Mouse (Mus musculus) midbrain, embryonic 15.5 days (tissue): ENCODE results near the gene Lpin2. TPM values are rescaled to one million over a fixed set of nuclear protein-coding genes. Genes with fewer than 3 reads are reported as not detected.

ENCODE experiments used
- ATAC-seq: fragments of 200-750 bp; cut with Nextera tagmentation; replicated peaks from 2 replicates; pipeline ENCODE4 v1.8.0; 2017; ENCODE audit warnings: moderate TSS enrichment
- H3K27ac ChIP-seq: fragments of 300-500 bp; sonication (generic); 2 replicates; pipeline ENCODE4 v1.5.1; 2015; ENCODE audit warnings: mild to moderate bottlenecking, inconsistent platforms
- H3K27me3 ChIP-seq: fragments of 300-500 bp; sonication (generic); replicated peaks from 2 replicates; pipeline ENCODE4 v1.6.1; 2015; ENCODE audit warnings: inconsistent platforms
- H3K36me3 ChIP-seq: fragments of 300-500 bp; sonication (generic); replicated peaks from 2 replicates; pipeline ENCODE4 v1.6.1; 2015; ENCODE audit warnings: inconsistent platforms
- H3K4me1 ChIP-seq: fragments of 300-500 bp; sonication (generic); 2 replicates; pipeline ENCODE4 v1.6.1; 2015; ENCODE audit warnings: inconsistent platforms
- H3K4me2 ChIP-seq: fragments of 300-500 bp; sonication (generic); 2 replicates; pipeline ENCODE4 v1.6.1; 2015; ENCODE audit warnings: inconsistent platforms, mild to moderate bottlenecking, moderate library complexity
- H3K4me3 ChIP-seq: fragments of 300-500 bp; sonication (generic); 2 replicates; pipeline ENCODE4 v1.5.1; 2015; ENCODE audit warnings: mild to moderate bottlenecking, inconsistent platforms
- H3K9ac ChIP-seq: fragments of 300-500 bp; sonication (generic); 2 replicates; pipeline ENCODE4 v1.6.1; 2015; ENCODE audit warnings: mild to moderate bottlenecking, inconsistent platforms
- H3K9me3 ChIP-seq: fragments of 300-500 bp; sonication (generic); 2 replicates; pipeline ENCODE4 v1.6.1; 2016; ENCODE audit warnings: inconsistent platforms
- WGBS: fragments of 180-500 bp; shearing (Covaris S2); methylation state at CpG from one replicate; pipeline ENCODE4 v1.1.7; 2015; ENCODE audit warnings: mixed read lengths; 5-methylcytosine and 5-hydroxymethylcytosine counted together
- polyA plus RNA-seq: library from polyadenylated mRNA; unstranded; fragments of >200 nt; fragmentation: Nextera tagmentation; extraction: Ambion mirVana; gene quantifications from 2 replicates; pipeline ENCODE4 v1.2.1, GENCODE M21; 2015

The Lpin2 gene
- polyA plus RNA-seq, 1 experiment from 2014 or later: 47.6 TPM

GRCm38 (mm10) chr17:71193485-71193884 is 11.1 kb downstream of the Lpin2 start:
- no peaks in the 10 kb centered on the region for H3K27me3 ChIP-seq
- H3K9ac ChIP-seq: no peak overlapping the region
- H3K4me1 ChIP-seq: peaks cover 5% of the 10 kb centered on the region; the same call in 1 of the 2 replicates
- no peak for ATAC-seq
- WGBS: 75% methylated on average over 1 of the region's 1 CpGs
- H3K4me3 ChIP-seq: no peak overlapping the region
- no peak overlapping the region for H3K27ac ChIP-seq
- no peak overlapping the region for H3K4me2 ChIP-seq
- no peaks in the 10 kb centered on the region for H3K36me3 ChIP-seq
- no peaks in the 10 kb centered on the region for H3K9me3 ChIP-seq

GRCm38 (mm10) chr17:71194906-71195632 is 12.7 kb downstream of the Lpin2 start:
- H3K27me3 ChIP-seq: no peaks in the 10 kb centered on the region
- H3K9me3 ChIP-seq: no peaks in the 10 kb centered on the region
- H3K36me3 ChIP-seq: no peaks in the 10 kb centered on the region
- no peak for ATAC-seq
- no peak overlapping the region for H3K9ac ChIP-seq
- peaks cover 5% of the 10 kb centered on the region; the same call in 1 of the 2 replicates for H3K4me1 ChIP-seq
- 86% methylated on average over 3 of the region's 3 CpGs for WGBS
- no peak overlapping the region for H3K4me3 ChIP-seq
- no peak overlapping the region for H3K27ac ChIP-seq
- H3K4me2 ChIP-seq: no peak overlapping the region

GRCm38 (mm10) chr17:71195633-71196391 is 13.5 kb downstream of the Lpin2 start:
- no peak overlapping the region for H3K4me3 ChIP-seq
- 57% methylated on average over 10 of the region's 10 CpGs for WGBS
- no peak overlapping the region for H3K9ac ChIP-seq
- H3K9me3 ChIP-seq: no peaks in the 10 kb centered on the region
- H3K36me3 ChIP-seq: no peaks in the 10 kb centered on the region
- peak; percentile 44; the same call in 1 of the 2 replicates for ATAC-seq
- H3K4me2 ChIP-seq: peak overlapping the region; percentile 20; the same call in 1 of the 2 replicates
- no peak overlapping the region for H3K27ac ChIP-seq
- no peaks in the 10 kb centered on the region for H3K27me3 ChIP-seq
- H3K4me1 ChIP-seq: peaks cover 5% of the 10 kb centered on the region; the same call in 1 of the 2 replicates

GRCm38 (mm10) chr17:71196415-71196814 is 14.1 kb downstream of the Lpin2 start:
- 64% methylated on average over 3 of the region's 3 CpGs for WGBS
- H3K4me2 ChIP-seq: no peak overlapping the region
- H3K9me3 ChIP-seq: no peaks in the 10 kb centered on the region
- peaks cover 5% of the 10 kb centered on the region; the same call in 1 of the 2 replicates for H3K4me1 ChIP-seq
- no peak overlapping the region for H3K4me3 ChIP-seq
- no peak overlapping the region for H3K9ac ChIP-seq
- no peak overlapping the region for H3K27ac ChIP-seq
- no peak for ATAC-seq
- H3K36me3 ChIP-seq: no peaks in the 10 kb centered on the region
- no peaks in the 10 kb centered on the region for H3K27me3 ChIP-seq

GRCm38 (mm10) chr17:71199346-71199745 is 17.0 kb downstream of the Lpin2 start:
- 75% methylated on average over 3 of the region's 3 CpGs for WGBS
- H3K27me3 ChIP-seq: no peaks in the 10 kb centered on the region
- ATAC-seq: no peak

GRCm38 (mm10) chr17:71202136-71202535 is 19.8 kb downstream of the Lpin2 start:
- Histone ChIP-seq H3K4me3 (no peak overlapping the region), H3K4me2 (no peak overlapping the region), H3K4me1 (no peaks in the 10 kb centered on the region), H3K27ac (no peak overlapping the region), H3K9ac (no peak overlapping the region), H3K36me3 (no peaks in the 10 kb centered on the region), H3K27me3 (no peaks in the 10 kb centered on the region), H3K9me3 (no peaks in the 10 kb centered on the region)
- WGBS: 78% methylated on average over 4 of the region's 4 CpGs
- no peak for ATAC-seq

More at GRCm38 (mm10) chr17:71199346-71199745, 17.0 kb downstream of the Lpin2 start:
- Histone ChIP-seq H3K4me2 (no peak overlapping the region), H3K9ac (no peak overlapping the region), H3K9me3 (no peaks in the 10 kb centered on the region), H3K27ac (no peak overlapping the region), H3K4me1 (peaks cover 5% of the 10 kb centered on the region; the same call in 1 of the 2 replicates), H3K36me3 (no peaks in the 10 kb centered on the region), H3K4me3 (no peak overlapping the region)

- Histone ChIP-seq H3K4me2 (no peak overlapping the region), H3K4me1 (no peaks in the 10 kb centered on the region), H3K4me3 (no peak overlapping the region), H3K36me3 (no peaks in the 10 kb centered on the region), H3K9ac (no peak overlapping the region), H3K27me3 (no peaks in the 10 kb centered on the region), H3K9me3 (no peaks in the 10 kb centered on the region), H3K27ac (no peak overlapping the region)
- 95% methylated on average over 9 of the region's 9 CpGs for WGBS
- no peak for ATAC-seq
Measured at GRCm38 (mm10) chr17:71203998-71204808, 21.8 kb downstream of the Lpin2 start.

GRCm38 (mm10) chr17:71204809-71205091 is 22.4 kb downstream of the Lpin2 start:
- no peaks in the 10 kb centered on the region for H3K9me3 ChIP-seq
- no peaks in the 10 kb centered on the region for H3K36me3 ChIP-seq
- WGBS: 87% methylated on average over 6 of the region's 6 CpGs
- no peak overlapping the region for H3K9ac ChIP-seq
- no peak overlapping the region for H3K27ac ChIP-seq
- H3K27me3 ChIP-seq: no peaks in the 10 kb centered on the region
- H3K4me2 ChIP-seq: no peak overlapping the region
- no peak for ATAC-seq
- H3K4me1 ChIP-seq: no peaks in the 10 kb centered on the region
- H3K4me3 ChIP-seq: no peak overlapping the region

- no peak for ATAC-seq
- Histone ChIP-seq H3K36me3 (no peaks in the 10 kb centered on the region), H3K4me2 (no peak overlapping the region), H3K27ac (no peak overlapping the region), H3K4me1 (no peaks in the 10 kb centered on the region), H3K27me3 (no peaks in the 10 kb centered on the region), H3K4me3 (no peak overlapping the region), H3K9ac (no peak overlapping the region), H3K9me3 (no peaks in the 10 kb centered on the region)
- 77% methylated on average over 12 of the region's 12 CpGs for WGBS
Measured at GRCm38 (mm10) chr17:71206136-71206893, 24.0 kb downstream of the Lpin2 start.

GRCm38 (mm10) chr17:71207268-71207667 is 24.9 kb downstream of the Lpin2 start:
- Histone ChIP-seq H3K9me3 (no peaks in the 10 kb centered on the region), H3K36me3 (no peaks in the 10 kb centered on the region), H3K27ac (no peak overlapping the region), H3K4me3 (no peak overlapping the region), H3K4me2 (no peak overlapping the region), H3K9ac (no peak overlapping the region), H3K27me3 (no peaks in the 10 kb centered on the region), H3K4me1 (no peaks in the 10 kb centered on the region)
- no peak for ATAC-seq
- 96% methylated on average over 3 of the region's 3 CpGs for WGBS

- no peak overlapping the region for H3K27ac ChIP-seq
- no peak overlapping the region for H3K4me2 ChIP-seq
- no peak overlapping the region for H3K4me3 ChIP-seq
- no peak overlapping the region for H3K9ac ChIP-seq
- H3K36me3 ChIP-seq: no peaks in the 10 kb centered on the region
- 98% methylated on average over 1 of the region's 1 CpGs for WGBS
- H3K27me3 ChIP-seq: no peaks in the 10 kb centered on the region
- no peak for ATAC-seq
- no peaks in the 10 kb centered on the region for H3K9me3 ChIP-seq
- no peaks in the 10 kb centered on the region for H3K4me1 ChIP-seq
Measured at GRCm38 (mm10) chr17:71208376-71208775, 26.0 kb downstream of the Lpin2 start.

- Histone ChIP-seq H3K36me3 (no peaks in the 10 kb centered on the region), H3K4me2 (no peak overlapping the region), H3K9me3 (no peaks in the 10 kb centered on the region), H3K27ac (no peak overlapping the region), H3K4me3 (no peak overlapping the region), H3K4me1 (no peaks in the 10 kb centered on the region), H3K9ac (no peak overlapping the region), H3K27me3 (no peaks in the 10 kb centered on the region)
- WGBS: 80% methylated on average over 1 of the region's 1 CpGs
- ATAC-seq: no peak
Measured at GRCm38 (mm10) chr17:71208921-71209320, 26.6 kb downstream of the Lpin2 start.
